Mouse (Mus musculus): Measurements from ENCODE around the gene Gm826. TPM values are rescaled to one million over a fixed set of nuclear protein-coding genes. Genes with fewer than 3 reads are reported as not detected.

The Gm826 gene
- polyA plus RNA-seq, 1 experiment from 2014 or later = 33.3 TPM

DNA sequence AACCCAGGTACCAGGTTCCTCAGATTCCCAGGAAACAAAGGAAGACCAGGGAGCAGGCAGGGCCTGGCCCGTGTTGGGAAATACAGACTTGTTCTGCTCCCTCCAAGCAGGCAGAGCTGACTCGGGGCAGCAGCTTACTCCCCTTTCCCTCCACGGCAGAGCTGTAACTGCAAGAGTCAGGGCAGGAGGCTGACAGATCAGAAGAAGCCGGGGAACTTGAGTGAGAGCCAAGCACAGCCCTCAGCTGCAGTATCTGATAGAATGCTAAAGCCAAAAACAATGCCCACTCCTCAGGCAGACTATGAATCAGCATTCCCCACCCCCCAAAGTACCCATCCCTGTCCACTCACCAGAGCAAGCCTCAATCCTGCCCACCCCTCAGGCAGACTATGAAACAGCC, 24.9 kb upstream of the Gm826 start:
- H3K27me3 ChIP-seq (ENCODE audit: control insufficient read depth, insufficient read depth, low read length) = peaks cover 58% of the 10 kb centered on the region
- under 1% methylated on average over 4 of the region's 4 CpGs for WGBS (ENCODE audit: insufficient replicate concordance)
- H3K9me3 ChIP-seq (replicated peaks; ENCODE audit: control insufficient read depth, low read length) = no peaks in the 10 kb centered on the region
- H3K36me3 ChIP-seq (ENCODE audit: control insufficient read depth, insufficient read depth, low read length) = no peaks in the 10 kb centered on the region
- no peak overlapping the region for H3K27ac ChIP-seq (ENCODE audit: low read depth, low read length)
- H3K4me2 ChIP-seq = no peak overlapping the region
- H3K4me1 ChIP-seq (ENCODE audit: control insufficient read depth, insufficient read depth, low read length) = peaks cover 10% of the 10 kb centered on the region
- ATAC-seq (replicated peaks; ENCODE audit: insufficient number of reproducible peaks, low FRiP score, low TSS enrichment) = no peak
- H3K4me3 ChIP-seq (ENCODE audit: low read depth, low read length) = no peak overlapping the region
- no peak overlapping the region for H3K9ac ChIP-seq (ENCODE audit: low read depth, low read length)

DNA sequence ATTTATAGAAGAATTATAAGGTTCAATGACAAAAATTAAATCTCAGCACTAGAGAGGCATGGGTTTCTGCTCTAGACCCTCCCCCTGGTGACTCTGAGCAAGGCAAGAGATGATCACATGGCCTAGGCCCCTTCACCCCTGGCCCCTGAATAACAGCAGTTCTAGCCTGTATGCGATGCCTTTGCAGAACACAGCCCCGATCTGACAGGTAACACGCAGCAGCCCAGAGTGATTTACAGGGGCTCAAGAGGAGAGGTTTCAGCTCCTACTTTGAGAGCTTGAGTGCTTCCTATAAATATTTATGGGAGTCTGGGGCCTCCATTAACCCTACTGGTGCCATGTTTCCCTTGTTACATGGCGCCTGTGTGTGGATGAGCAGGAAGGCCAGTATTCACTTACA, 23.5 kb upstream of the Gm826 start:
- H3K9me3 ChIP-seq (replicated peaks; ENCODE audit: control insufficient read depth, low read length) = no peaks in the 10 kb centered on the region
- H3K27me3 ChIP-seq (ENCODE audit: control insufficient read depth, insufficient read depth, low read length) = peaks cover 48% of the 10 kb centered on the region
- no peak overlapping the region for H3K4me3 ChIP-seq (ENCODE audit: low read depth, low read length)
- H3K36me3 ChIP-seq (ENCODE audit: control insufficient read depth, insufficient read depth, low read length) = no peaks in the 10 kb centered on the region
- no peak overlapping the region for H3K9ac ChIP-seq (ENCODE audit: low read depth, low read length)
- H3K4me2 ChIP-seq = no peak overlapping the region
- ATAC-seq (replicated peaks; ENCODE audit: insufficient number of reproducible peaks, low FRiP score, low TSS enrichment) = no peak; the same call in 1 of the 2 replicates
- WGBS (ENCODE audit: insufficient replicate concordance) = 45% methylated on average over 4 of the region's 4 CpGs
- peaks cover 10% of the 10 kb centered on the region for H3K4me1 ChIP-seq (ENCODE audit: control insufficient read depth, insufficient read depth, low read length)
- H3K27ac ChIP-seq (ENCODE audit: low read depth, low read length) = no peak overlapping the region

DNA sequence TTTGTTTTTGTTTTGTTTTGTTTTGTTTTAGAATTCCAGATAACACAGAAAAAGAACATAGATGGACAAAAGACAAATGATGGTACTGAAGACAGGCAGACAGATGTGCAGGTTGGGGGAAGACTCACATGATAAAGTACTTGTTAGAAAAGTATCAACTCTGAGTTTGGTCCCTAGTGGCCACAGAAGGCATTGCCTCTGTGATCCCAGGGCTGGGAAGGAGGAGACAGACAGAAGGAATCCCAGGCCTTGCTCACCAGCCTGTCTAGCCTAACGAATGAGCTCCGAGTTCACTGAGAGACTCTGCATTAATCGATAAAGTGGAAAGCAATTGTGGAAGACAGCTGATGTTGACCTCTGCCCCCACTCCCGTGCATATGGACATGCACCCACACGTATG, 22.2 kb upstream of the Gm826 start:
- Histone ChIP-seq H3K9ac (ENCODE audit: low read depth, low read length) (no peak overlapping the region), H3K36me3 (ENCODE audit: control insufficient read depth, insufficient read depth, low read length) (no peaks in the 10 kb centered on the region), H3K4me3 (ENCODE audit: low read depth, low read length) (no peak overlapping the region), H3K27me3 (ENCODE audit: control insufficient read depth, insufficient read depth, low read length) (peaks cover 36% of the 10 kb centered on the region), H3K9me3 (replicated peaks; ENCODE audit: control insufficient read depth, low read length) (no peaks in the 10 kb centered on the region), H3K27ac (ENCODE audit: low read depth, low read length) (no peak overlapping the region), H3K4me2 (no peak overlapping the region), H3K4me1 (ENCODE audit: control insufficient read depth, insufficient read depth, low read length) (peaks cover 4% of the 10 kb centered on the region)
- 53% methylated on average over 5 of the region's 5 CpGs for WGBS (ENCODE audit: insufficient replicate concordance)
- ATAC-seq (replicated peaks; ENCODE audit: insufficient number of reproducible peaks, low FRiP score, low TSS enrichment) = no peak

DNA sequence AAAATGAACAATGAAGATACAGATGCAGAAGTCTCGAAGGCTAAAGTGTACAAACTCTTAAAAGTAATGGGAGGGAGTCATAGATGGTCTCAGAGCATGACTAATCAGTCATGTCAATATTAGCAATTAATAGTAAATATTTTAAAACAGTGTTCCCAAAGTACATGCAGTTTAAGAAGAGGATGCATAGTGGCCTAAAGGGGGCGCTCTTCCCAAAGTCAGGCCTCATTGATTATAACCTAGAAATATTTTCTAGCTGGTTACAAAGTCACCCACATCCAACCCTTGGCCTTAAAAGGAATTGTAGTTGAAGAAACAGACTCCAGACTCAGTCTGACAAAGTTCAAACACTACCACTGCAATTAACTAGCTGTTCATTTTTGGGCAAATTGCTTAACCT, 20.4 kb upstream of the Gm826 start:
- Histone ChIP-seq H3K9me3 (replicated peaks; ENCODE audit: control insufficient read depth, low read length) (no peaks in the 10 kb centered on the region), H3K9ac (ENCODE audit: low read depth, low read length) (no peak overlapping the region), H3K27me3 (ENCODE audit: control insufficient read depth, insufficient read depth, low read length) (peaks cover 18% of the 10 kb centered on the region), H3K4me2 (no peak overlapping the region), H3K4me3 (ENCODE audit: low read depth, low read length) (no peak overlapping the region), H3K27ac (ENCODE audit: low read depth, low read length) (no peak overlapping the region), H3K4me1 (ENCODE audit: control insufficient read depth, insufficient read depth, low read length) (peaks cover 6% of the 10 kb centered on the region), H3K36me3 (ENCODE audit: control insufficient read depth, insufficient read depth, low read length) (no peaks in the 10 kb centered on the region)
- 54% methylated on average over 2 of the region's 2 CpGs for WGBS (ENCODE audit: insufficient replicate concordance)
- ATAC-seq (replicated peaks; ENCODE audit: insufficient number of reproducible peaks, low FRiP score, low TSS enrichment) = no peak

DNA sequence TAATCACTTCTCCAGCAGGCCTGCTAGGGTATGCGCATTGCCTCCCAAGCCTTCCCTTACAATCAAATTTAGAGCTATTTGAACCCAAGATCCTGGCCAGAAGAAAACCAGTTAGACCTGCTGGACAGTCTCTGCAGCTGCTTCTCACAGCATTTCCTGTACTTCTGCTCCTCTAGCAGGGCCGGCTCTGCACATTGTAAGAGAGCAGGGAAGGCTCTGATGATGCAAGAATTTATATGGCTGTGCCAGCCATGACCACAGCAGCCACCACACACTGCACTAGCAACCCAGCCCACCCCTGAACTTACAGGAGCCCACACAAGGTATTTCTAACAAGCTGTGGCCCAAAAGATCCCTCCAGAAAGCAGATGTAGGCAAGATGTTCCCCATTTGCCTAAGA, 19.6 kb upstream of the Gm826 start:
- no peaks in the 10 kb centered on the region for H3K9me3 ChIP-seq (replicated peaks; ENCODE audit: control insufficient read depth, low read length)
- no peak overlapping the region for H3K4me2 ChIP-seq
- 42% methylated on average over 2 of the region's 2 CpGs for WGBS (ENCODE audit: insufficient replicate concordance)
- peaks cover 12% of the 10 kb centered on the region for H3K27me3 ChIP-seq (ENCODE audit: control insufficient read depth, insufficient read depth, low read length)
- peaks cover 14% of the 10 kb centered on the region for H3K4me1 ChIP-seq (ENCODE audit: control insufficient read depth, insufficient read depth, low read length)
- ATAC-seq (replicated peaks; ENCODE audit: insufficient number of reproducible peaks, low FRiP score, low TSS enrichment) = no peak
- H3K36me3 ChIP-seq (ENCODE audit: control insufficient read depth, insufficient read depth, low read length) = no peaks in the 10 kb centered on the region
- no peak overlapping the region for H3K4me3 ChIP-seq (ENCODE audit: low read depth, low read length)
- no peak overlapping the region for H3K27ac ChIP-seq (ENCODE audit: low read depth, low read length)
- H3K9ac ChIP-seq (ENCODE audit: low read depth, low read length) = no peak overlapping the region

DNA sequence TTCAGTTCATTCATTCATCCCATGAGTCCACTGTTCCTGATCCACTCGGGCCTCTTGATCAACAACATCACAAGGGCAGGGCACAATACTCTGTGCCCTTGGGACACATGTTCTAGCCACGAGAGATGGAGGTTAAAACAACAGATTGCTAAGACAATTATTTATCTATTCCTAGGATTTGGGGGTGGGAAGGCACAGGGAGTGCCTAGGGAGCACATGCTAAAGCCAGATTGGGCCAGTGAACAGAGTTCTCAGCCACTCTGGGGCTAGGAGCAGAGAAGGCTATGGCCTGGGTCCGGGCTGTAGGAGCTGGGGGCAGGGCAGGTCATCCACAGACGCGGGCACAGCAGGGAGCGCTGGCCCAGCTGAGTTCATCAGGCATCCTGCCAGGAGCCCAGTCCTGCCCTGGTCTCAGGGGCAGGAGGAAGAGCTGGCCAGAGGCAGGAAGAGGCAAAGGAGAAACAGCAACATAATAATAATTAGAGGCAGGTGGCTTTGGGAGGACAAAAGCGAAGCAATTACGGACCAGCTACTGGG, 17.1 kb upstream of the Gm826 start:
- Histone ChIP-seq H3K4me2 (no peak overlapping the region), H3K4me3 (ENCODE audit: low read depth, low read length) (no peak overlapping the region), H3K27me3 (ENCODE audit: control insufficient read depth, insufficient read depth, low read length) (no peaks in the 10 kb centered on the region), H3K9ac (ENCODE audit: low read depth, low read length) (no peak overlapping the region), H3K4me1 (ENCODE audit: control insufficient read depth, insufficient read depth, low read length) (peaks cover 17% of the 10 kb centered on the region), H3K9me3 (replicated peaks; ENCODE audit: control insufficient read depth, low read length) (no peaks in the 10 kb centered on the region), H3K27ac (ENCODE audit: low read depth, low read length) (no peak overlapping the region), H3K36me3 (ENCODE audit: control insufficient read depth, insufficient read depth, low read length) (no peaks in the 10 kb centered on the region)
- no peak for ATAC-seq (replicated peaks; ENCODE audit: insufficient number of reproducible peaks, low FRiP score, low TSS enrichment)
- 39% methylated on average over 8 of the region's 8 CpGs for WGBS (ENCODE audit: insufficient replicate concordance)

DNA sequence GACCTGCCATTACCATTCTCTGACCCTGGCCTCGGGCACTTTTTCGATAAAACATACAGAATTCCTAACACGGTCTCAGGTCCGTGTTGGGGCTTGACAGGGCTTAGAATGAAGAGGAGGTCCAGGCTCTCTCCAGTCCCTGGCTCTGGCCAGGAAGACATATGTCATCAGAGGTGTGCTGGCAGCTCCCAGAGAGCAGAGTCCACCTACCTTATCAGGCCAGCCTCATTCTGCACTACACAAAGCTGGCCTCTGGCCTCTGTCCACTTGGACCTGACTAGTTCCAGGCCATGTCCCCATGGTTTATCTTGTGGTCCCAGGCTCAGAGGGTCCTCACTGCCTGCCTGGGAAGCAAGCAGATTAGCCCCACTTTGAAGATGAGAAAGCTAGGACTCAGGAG, 15.6 kb upstream of the Gm826 start:
- no peak for ATAC-seq (replicated peaks; ENCODE audit: insufficient number of reproducible peaks, low FRiP score, low TSS enrichment)
- no peak overlapping the region for H3K27ac ChIP-seq (ENCODE audit: low read depth, low read length)
- WGBS (ENCODE audit: insufficient replicate concordance) = 32% methylated on average over 4 of the region's 4 CpGs

DNA sequence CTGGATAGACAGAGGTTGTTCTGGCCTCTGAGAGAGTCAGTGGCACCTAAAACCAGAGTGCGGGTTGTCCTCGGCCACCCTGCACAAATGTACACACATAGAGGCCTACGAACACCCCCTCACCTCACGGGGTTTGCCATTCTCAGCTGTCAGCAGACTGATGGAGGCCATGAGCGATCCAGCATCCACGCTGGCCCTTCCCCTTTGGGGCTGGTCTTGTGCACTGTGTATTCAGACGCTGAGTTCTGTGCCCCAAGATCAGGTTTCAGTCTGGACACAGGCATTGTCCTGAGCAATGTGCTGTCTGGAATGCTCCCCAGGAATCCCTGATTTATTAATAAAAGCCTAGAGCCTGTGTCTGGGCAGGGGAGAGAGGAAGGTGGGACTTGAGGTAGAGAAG, 14.8 kb upstream of the Gm826 start:
- WGBS (ENCODE audit: insufficient replicate concordance) = 39% methylated on average over 7 of the region's 7 CpGs
- peaks cover 17% of the 10 kb centered on the region for H3K4me1 ChIP-seq (ENCODE audit: control insufficient read depth, insufficient read depth, low read length)
- no peak overlapping the region for H3K9ac ChIP-seq (ENCODE audit: low read depth, low read length)
- H3K4me2 ChIP-seq = no peak overlapping the region
- no peaks in the 10 kb centered on the region for H3K27me3 ChIP-seq (ENCODE audit: control insufficient read depth, insufficient read depth, low read length)
- no peak overlapping the region for H3K4me3 ChIP-seq (ENCODE audit: low read depth, low read length)
- no peaks in the 10 kb centered on the region for H3K36me3 ChIP-seq (ENCODE audit: control insufficient read depth, insufficient read depth, low read length)
- no peaks in the 10 kb centered on the region for H3K9me3 ChIP-seq (replicated peaks; ENCODE audit: control insufficient read depth, low read length)
- H3K27ac ChIP-seq (ENCODE audit: low read depth, low read length) = no peak overlapping the region
- ATAC-seq (replicated peaks; ENCODE audit: insufficient number of reproducible peaks, low FRiP score, low TSS enrichment) = no peak

More for the DNA sequence above, 15.6 kb upstream of the Gm826 start:
- H3K4me1 ChIP-seq (ENCODE audit: control insufficient read depth, insufficient read depth, low read length) = peaks cover 17% of the 10 kb centered on the region
- H3K4me2 ChIP-seq = no peak overlapping the region; the same call in 1 of the 2 replicates
- H3K4me3 ChIP-seq (ENCODE audit: low read depth, low read length) = no peak overlapping the region
- no peaks in the 10 kb centered on the region for H3K36me3 ChIP-seq (ENCODE audit: control insufficient read depth, insufficient read depth, low read length)
- H3K9me3 ChIP-seq (replicated peaks; ENCODE audit: control insufficient read depth, low read length) = no peaks in the 10 kb centered on the region
- no peak overlapping the region for H3K9ac ChIP-seq (ENCODE audit: low read depth, low read length)
- H3K27me3 ChIP-seq (ENCODE audit: control insufficient read depth, insufficient read depth, low read length) = no peaks in the 10 kb centered on the region

DNA sequence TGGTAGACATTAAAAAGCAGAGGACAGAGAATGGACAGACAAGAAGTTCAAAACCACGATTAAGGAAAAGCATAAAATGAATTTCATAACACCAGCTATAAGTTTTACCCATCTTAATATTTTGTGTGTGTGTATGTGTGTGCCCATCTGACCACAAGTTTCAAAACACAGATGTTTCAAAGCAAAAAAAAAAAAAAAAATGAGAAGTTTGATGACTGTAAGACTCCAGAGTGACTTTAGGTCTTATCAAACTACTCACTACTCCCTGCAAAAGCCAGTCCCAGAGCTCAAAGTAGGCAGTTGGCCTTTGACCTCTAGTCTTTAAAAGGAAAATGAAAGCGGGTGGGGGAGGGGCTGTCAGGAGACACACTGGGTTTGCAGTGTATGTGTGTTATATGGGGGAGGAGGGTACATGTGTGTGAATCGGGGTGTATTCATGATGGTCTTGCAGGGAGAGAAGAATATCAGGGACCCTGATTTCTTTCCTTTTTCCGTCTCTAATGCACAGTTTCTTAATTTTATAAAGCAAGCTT, 14.2 kb upstream of the Gm826 start:
- Histone ChIP-seq H3K4me2 (no peak overlapping the region), H3K4me1 (ENCODE audit: control insufficient read depth, insufficient read depth, low read length) (peaks cover 17% of the 10 kb centered on the region), H3K27ac (ENCODE audit: low read depth, low read length) (no peak overlapping the region), H3K36me3 (ENCODE audit: control insufficient read depth, insufficient read depth, low read length) (no peaks in the 10 kb centered on the region), H3K4me3 (ENCODE audit: low read depth, low read length) (no peak overlapping the region), H3K9ac (ENCODE audit: low read depth, low read length) (no peak overlapping the region), H3K9me3 (replicated peaks; ENCODE audit: control insufficient read depth, low read length) (no peaks in the 10 kb centered on the region), H3K27me3 (ENCODE audit: control insufficient read depth, insufficient read depth, low read length) (no peaks in the 10 kb centered on the region)
- WGBS (ENCODE audit: insufficient replicate concordance) = 57% methylated on average over 4 of the region's 4 CpGs
- no peak for ATAC-seq (replicated peaks; ENCODE audit: insufficient number of reproducible peaks, low FRiP score, low TSS enrichment)
